Mouse (Mus musculus): ENCODE data around the gene Spats2l.

GRCm38 (mm10) chr1:57833145-57833544 is 59.2 kb downstream of the Spats2l start:
- TF ChIP-seq CTCF (IDR thresholded peaks at IDR 0.05; ENCODE audit: control insufficient read depth, insufficient read depth, low read length), result no peak
- TF ChIP-seq POLR2A (IDR thresholded peaks at IDR 0.05; ENCODE audit: borderline replicate concordance, control insufficient read depth, low read depth, low read length), result no peak

Measured in bone marrow, adult 2 months (tissue).